ENCODE assay signal across 10 mouse cellular contexts in the genomic region with DNA sequence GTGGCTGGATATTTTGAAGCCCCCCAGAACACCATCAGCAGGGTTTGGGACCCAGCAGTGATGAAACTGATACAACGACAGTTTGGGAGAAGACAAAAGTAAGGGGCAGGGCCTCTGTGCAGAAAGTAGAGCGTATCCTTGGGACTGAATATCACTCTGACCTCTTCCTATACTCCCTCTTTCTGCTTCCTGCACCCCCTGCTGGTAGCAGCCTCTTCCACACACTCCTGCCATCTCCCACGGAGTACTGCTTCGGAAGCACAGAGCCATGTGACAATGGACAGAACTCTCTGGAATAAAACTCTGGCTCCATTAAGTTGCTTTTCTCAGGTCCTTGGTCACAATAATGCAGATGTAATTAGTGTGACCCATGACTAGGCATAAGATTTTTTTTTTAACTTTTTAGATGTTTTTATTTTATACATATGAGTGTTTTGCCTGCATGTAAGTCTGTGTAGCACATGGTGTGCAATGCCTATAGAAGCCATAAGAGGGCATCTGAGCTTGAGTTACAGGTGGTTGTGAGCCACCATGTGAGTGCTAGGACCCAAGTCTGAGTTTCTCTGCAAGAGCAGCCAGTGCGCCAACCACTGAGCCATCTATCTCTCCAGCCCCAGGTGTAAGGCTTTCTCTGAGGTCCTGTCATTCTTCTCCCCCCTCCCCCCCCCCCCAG.
DNase-seq lines count a peak whose midpoint lies in the region; ATAC-seq lines count a peak whose summit lies in the region.
"Had no signal": no experiment of that assay in that cellular context is flagged by ENCODE, and none has a peak within 500 bp of the region (broad histone marks: within the 10 kb centered on the region; RNA-seq: fewer than 3 reads in every experiment).

No protein-coding gene starts in this region.

- 0 out of 2 replicates have a peak, but pooled peaks cover 6% of the 10 kb centered on the region for H3K4me1 ChIP-seq in heart, embryonic 12.5 days (replicated peaks)
- H3K4me1 ChIP-seq in forebrain, embryonic 14.5 days (ENCODE audit: control insufficient read depth, insufficient read depth, low read length) = 0 out of 2 replicates have a peak, but pooled peaks cover 3% of the 10 kb centered on the region

- ATAC-seq in heart, embryonic 12.5 days (ENCODE audit: insufficient number of reproducible peaks, low FRiP score) = no peak
- ATAC-seq in forebrain, embryonic 14.5 days = no peak

- peak; percentile 86 for DNase-seq in heart, adult 11 months
- peak; percentile 36 for DNase-seq in ovary, postnatal 36 days (ENCODE audit: low spot score)
- DNase-seq in ovary, postnatal 10 days (ENCODE audit: low spot score) = no peak
- peak; percentile 51 for DNase-seq in adrenal gland, postnatal 25 days
- peak; percentile 11 for DNase-seq in lung, postnatal 25 days (ENCODE audit: low spot score)
- DNase-seq in forebrain, embryonic 14.5 days (ENCODE audit: low spot score) = no peak
- no peak for DNase-seq in right cerebral cortex, postnatal 36 days (ENCODE audit: low spot score in 2 of 2)
- DNase-seq: cerebellum, adult 8-10 months had no signal

- no peak overlapping the region for H3K9ac ChIP-seq in heart, embryonic 12.5 days
- H3K9ac ChIP-seq in forebrain, embryonic 14.5 days (ENCODE audit: low read length) = no peak overlapping the region
- H3K9ac ChIP-seq: neural tube, embryonic 13.5 days had no signal

- H3K36me3 ChIP-seq in heart, embryonic 12.5 days = peaks cover 4% of the 10 kb centered on the region; the same call in 1 of the 2 replicates
- H3K36me3 ChIP-seq in forebrain, embryonic 14.5 days (ENCODE audit: control insufficient read depth, insufficient read depth, low read length) = no peaks in the 10 kb centered on the region

- WGBS in heart, embryonic 12.5 days = 83% methylated on average over 5 of the region's 5 CpGs
- WGBS in forebrain, embryonic 14.5 days = 90% methylated on average over 5 of the region's 5 CpGs

- no peak overlapping the region for H3K27ac ChIP-seq in heart, embryonic 12.5 days (ENCODE audit: poor library complexity, severe bottlenecking)
- H3K27ac ChIP-seq in forebrain, embryonic 14.5 days (ENCODE audit: low read depth, low read length) = no peak overlapping the region
- H3K27ac ChIP-seq: neural tube, embryonic 13.5 days had no signal

- no peak overlapping the region for H3K4me3 ChIP-seq in heart, embryonic 12.5 days
- H3K4me3 ChIP-seq in forebrain, embryonic 14.5 days (ENCODE audit: low read depth, low read length) = no peak overlapping the region
- H3K4me3 ChIP-seq: neural tube, embryonic 13.5 days had no signal

- no peak overlapping the region for H3K4me2 ChIP-seq in heart, embryonic 12.5 days
- no peak overlapping the region for H3K4me2 ChIP-seq in forebrain, embryonic 14.5 days (ENCODE audit: low read length)
- H3K4me2 ChIP-seq: neural tube, embryonic 13.5 days had no signal

- H3K9me3 ChIP-seq in heart, embryonic 12.5 days (replicated peaks) = no peaks in the 10 kb centered on the region
- H3K9me3 ChIP-seq in forebrain, embryonic 14.5 days (replicated peaks; ENCODE audit: control insufficient read depth, low read length) = no peaks in the 10 kb centered on the region
- H3K9me3 ChIP-seq: neural tube, embryonic 13.5 days had no signal

- no peaks in the 10 kb centered on the region for H3K27me3 ChIP-seq in heart, embryonic 12.5 days (replicated peaks)
- H3K27me3 ChIP-seq in forebrain, embryonic 14.5 days (replicated peaks; ENCODE audit: control insufficient read depth, insufficient read depth, low read length) = no peaks in the 10 kb centered on the region

Comparison
In these comparisons a context has a peak if more than half of its experiments do, and no peak if none do; other contexts are left out.
1. DNase-seq: peak in heart, adult 11 months (single experiment), ovary, postnatal 36 days (single experiment), adrenal gland, postnatal 25 days (single experiment) and lung, postnatal 25 days (single experiment); none in ovary, postnatal 10 days (single experiment), forebrain, embryonic 14.5 days (single experiment) and right cerebral cortex, postnatal 36 days (0 of 2).